Mouse (Mus musculus) forebrain, embryonic 15.5 days (tissue): ENCODE data around the gene Art1. TPM values are rescaled to one million over a fixed set of nuclear protein-coding genes. Genes with fewer than 3 reads are reported as not detected.

Experiments
- ATAC-seq: fragments of 200-750 bp; cut with Nextera tagmentation; replicated peaks from 2 replicates; pipeline ENCODE4 v1.8.0; 2017; ENCODE audit warnings: mild to moderate bottlenecking, moderate TSS enrichment, moderate library complexity
- H3K27ac ChIP-seq: fragments of 300-500 bp; sonication (generic); replicated peaks from 2 replicates; pipeline ENCODE4 v1.5.1; 2015; ENCODE audit warnings: mild to moderate bottlenecking, inconsistent platforms
- H3K27me3 ChIP-seq: fragments of 300-500 bp; sonication (generic); 2 replicates; pipeline ENCODE4 v1.6.1; 2015; ENCODE audit warnings: inconsistent platforms
- H3K36me3 ChIP-seq: fragments of 300-500 bp; sonication (generic); 2 replicates; pipeline ENCODE4 v1.6.1; 2015; ENCODE audit warnings: mild to moderate bottlenecking, inconsistent platforms
- H3K4me1 ChIP-seq: fragments of 300-500 bp; sonication (generic); 2 replicates; pipeline ENCODE4 v1.6.1; 2015; ENCODE audit warnings: inconsistent platforms
- H3K4me2 ChIP-seq: fragments of 300-500 bp; sonication (generic); replicated peaks from 2 replicates; pipeline ENCODE4 v1.6.1; 2015; ENCODE audit warnings: mild to moderate bottlenecking, inconsistent platforms
- H3K4me3 ChIP-seq: fragments of 300-500 bp; sonication (generic); 2 replicates; pipeline ENCODE4 v1.5.1; 2015; ENCODE audit warnings: mild to moderate bottlenecking, inconsistent platforms
- H3K9ac ChIP-seq: fragments of 300-500 bp; sonication (generic); replicated peaks from 2 replicates; pipeline ENCODE4 v1.6.1; 2015; ENCODE audit warnings: mild to moderate bottlenecking, inconsistent platforms
- H3K9me3 ChIP-seq: fragments of 300-500 bp; sonication (generic); 2 replicates; pipeline ENCODE4 v1.6.1; 2016; ENCODE audit warnings: inconsistent platforms
- WGBS: fragments of 180-500 bp; shearing (Covaris S2); methylation state at CpG from one replicate; pipeline ENCODE4 v1.1.7; 2015; ENCODE audit warnings: mixed read lengths; 5-methylcytosine and 5-hydroxymethylcytosine counted together
- polyA plus RNA-seq: library from polyadenylated mRNA; unstranded; fragments of >200 nt; fragmentation: Nextera tagmentation; extraction: Ambion mirVana; gene quantifications from 2 replicates; pipeline ENCODE4 v1.2.1, GENCODE M21; 2015

The Art1 gene
- polyA plus RNA-seq, 1 experiment from 2014 or later: 0.28 TPM

DNA sequence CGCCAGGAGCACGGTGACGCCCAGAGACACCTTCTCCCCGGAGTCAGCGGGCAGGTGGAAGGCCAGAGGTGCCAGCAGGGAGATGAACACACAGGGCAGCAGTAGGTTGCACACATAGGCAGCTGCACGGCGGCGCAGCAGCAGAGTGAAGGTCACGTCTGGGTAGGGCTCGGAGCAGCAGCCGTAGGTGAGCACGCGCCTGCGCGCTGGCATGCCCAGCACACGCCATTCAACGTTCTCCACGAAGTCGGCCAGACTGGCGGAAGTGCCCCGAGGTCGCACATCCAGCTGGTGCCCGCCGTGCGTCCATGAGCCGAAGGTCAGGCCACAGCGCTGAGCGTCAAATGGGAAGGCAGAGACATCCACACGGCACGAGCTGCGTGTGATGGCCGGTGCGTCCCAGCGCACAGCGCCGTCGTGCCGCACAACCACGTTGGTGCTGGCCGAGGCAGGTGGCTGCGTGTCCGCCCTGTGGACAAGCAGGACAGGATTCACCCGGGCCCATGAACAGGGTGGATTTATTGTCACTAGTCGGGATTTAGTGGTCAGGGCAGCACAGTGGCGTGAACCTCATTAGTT lies 11.7 kb downstream of the Art1 start:
- Histone ChIP-seq H3K27ac (no peak overlapping the region), H3K36me3 (peaks cover 4% of the 10 kb centered on the region), H3K4me2 (no peak overlapping the region), H3K4me3 (no peak overlapping the region), H3K4me1 (no peaks in the 10 kb centered on the region), H3K27me3 (no peaks in the 10 kb centered on the region), H3K9ac (no peak overlapping the region), H3K9me3 (no peaks in the 10 kb centered on the region)
- no peak for ATAC-seq
- 87% methylated on average over 45 of the region's 45 CpGs for WGBS

DNA sequence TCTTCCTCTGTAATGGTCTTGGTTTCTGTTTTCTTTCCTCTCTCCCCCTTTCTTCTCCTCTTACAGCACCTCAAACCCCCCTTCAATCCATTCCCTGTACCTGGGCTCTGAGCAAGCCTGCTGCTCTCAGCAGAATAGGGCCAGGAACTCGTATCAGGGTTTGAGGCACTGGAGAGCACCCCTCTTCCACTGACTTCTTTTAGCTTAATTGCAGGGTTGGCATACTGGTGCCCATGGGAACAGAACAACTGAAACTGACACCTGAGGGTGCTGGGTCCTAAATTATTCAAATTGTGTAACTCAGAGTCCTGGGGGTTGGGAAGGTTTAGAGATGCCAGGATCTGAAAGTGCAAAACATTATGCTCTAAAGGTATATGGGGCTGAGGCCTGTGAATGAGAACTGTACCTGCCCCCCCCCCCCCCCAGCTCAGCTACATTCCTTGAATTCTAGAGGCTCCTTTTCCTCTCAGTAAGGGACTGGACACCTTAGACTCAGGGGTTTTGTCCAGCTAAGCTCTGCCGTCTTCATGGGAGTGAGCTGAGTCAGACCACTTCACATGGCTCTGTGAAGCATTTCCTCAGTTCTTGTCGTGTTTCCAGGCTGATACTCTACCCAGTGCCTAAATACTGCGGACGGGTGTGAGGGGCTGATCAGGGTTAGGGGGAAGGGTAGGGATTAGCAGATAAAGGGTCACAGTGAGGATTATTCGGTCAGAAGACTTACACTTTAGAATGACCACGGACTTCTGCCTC lies 15.2 kb downstream of the Art1 start, which contains the start of gene Chrna10:
Gene Chrna10, minus strand, starts transcription at position 250 of the 753 bp plus-strand sequence.
- Histone ChIP-seq H3K4me3 (no peak within 1 kb of the TSS), H3K4me1 (no peaks in the 10 kb centered on the region), H3K27ac (no peak within 1 kb of the TSS), H3K9ac (no peak within 1 kb of the TSS), H3K36me3 (peaks cover 39% of the 10 kb centered on the region), H3K27me3 (no peaks in the 10 kb centered on the region), H3K9me3 (no peaks in the 10 kb centered on the region), H3K4me2 (no peak within 1 kb of the TSS)
- no peak for ATAC-seq
- 47% methylated on average over 7 of the region's 7 CpGs for WGBS

DNA sequence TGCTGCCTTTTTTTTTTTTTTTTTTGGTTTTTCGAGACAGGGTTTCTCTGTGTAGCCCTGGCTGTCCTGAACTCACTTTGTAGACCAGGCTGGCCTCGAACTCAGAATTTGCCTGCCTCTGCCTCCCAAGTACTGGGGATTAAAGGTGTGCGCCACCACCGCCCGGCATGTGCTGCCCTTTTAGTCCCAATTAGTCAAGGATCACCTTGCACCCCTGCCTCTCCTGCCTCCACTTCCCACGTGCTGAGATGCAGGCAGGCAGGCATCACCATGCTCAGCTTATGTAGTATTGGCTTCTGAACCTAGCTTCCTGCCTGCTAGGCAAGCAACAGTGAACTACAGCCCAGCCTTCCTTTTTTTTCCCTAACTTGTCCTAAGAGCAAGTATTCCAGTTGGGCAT lies 15.8 kb downstream of the Art1 start:
- H3K4me2 ChIP-seq: no peak overlapping the region
- no peak overlapping the region for H3K4me3 ChIP-seq
- WGBS: 81% methylated on average over 6 of the region's 6 CpGs
- no peak for ATAC-seq
- no peaks in the 10 kb centered on the region for H3K27me3 ChIP-seq
- peaks cover 45% of the 10 kb centered on the region for H3K36me3 ChIP-seq
- H3K4me1 ChIP-seq: no peaks in the 10 kb centered on the region
- H3K9ac ChIP-seq: no peak overlapping the region
- H3K9me3 ChIP-seq: no peaks in the 10 kb centered on the region
- H3K27ac ChIP-seq: no peak overlapping the region

- Histone ChIP-seq H3K4me2 (no peak overlapping the region), H3K4me1 (no peaks in the 10 kb centered on the region), H3K9ac (no peak overlapping the region), H3K4me3 (no peak overlapping the region), H3K27ac (no peak overlapping the region), H3K36me3 (peaks cover 74% of the 10 kb centered on the region), H3K9me3 (no peaks in the 10 kb centered on the region), H3K27me3 (no peaks in the 10 kb centered on the region)
- ATAC-seq: no peak
- 93% methylated on average over 10 of the region's 10 CpGs for WGBS
Measured at GRCm38 (mm10) chr7:102120326-102120725, 18.8 kb downstream of the Art1 start.

DNA sequence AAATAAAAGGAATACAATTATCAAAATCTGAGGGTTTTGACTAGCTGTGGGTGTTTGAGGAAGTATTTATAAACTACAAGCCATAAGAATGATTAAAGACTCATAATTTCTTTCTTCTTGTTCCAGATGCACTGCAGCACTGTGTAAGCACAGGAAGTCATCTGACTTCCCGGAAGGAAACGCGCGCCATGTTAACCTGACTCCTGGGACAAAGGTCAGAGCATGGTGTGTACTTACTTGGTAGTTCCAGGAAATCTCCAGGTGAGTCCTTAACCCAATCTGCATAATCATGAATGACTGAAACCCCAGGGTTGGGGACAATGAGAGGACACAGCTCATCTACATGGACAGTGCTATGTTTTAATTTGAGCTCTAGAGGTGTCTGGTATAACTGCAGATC lies 30.9 kb downstream of the Art1 start:
- no peak overlapping the region for H3K4me3 ChIP-seq
- peaks cover 79% of the 10 kb centered on the region for H3K36me3 ChIP-seq
- ATAC-seq: no peak
- no peak overlapping the region for H3K4me2 ChIP-seq
- no peaks in the 10 kb centered on the region for H3K9me3 ChIP-seq
- no peaks in the 10 kb centered on the region for H3K27me3 ChIP-seq
- H3K9ac ChIP-seq: no peak overlapping the region
- 96% methylated on average over 4 of the region's 4 CpGs for WGBS
- H3K27ac ChIP-seq: no peak overlapping the region
- H3K4me1 ChIP-seq: no peaks in the 10 kb centered on the region

GRCm38 (mm10) chr7:102137464-102137863 lies 35.9 kb downstream of the Art1 start:
- no peaks in the 10 kb centered on the region for H3K27me3 ChIP-seq
- 87% methylated on average over 1 of the region's 1 CpGs for WGBS
- no peaks in the 10 kb centered on the region for H3K4me1 ChIP-seq
- ATAC-seq: no peak
- no peak overlapping the region for H3K27ac ChIP-seq
- no peak overlapping the region for H3K9ac ChIP-seq
- no peaks in the 10 kb centered on the region for H3K9me3 ChIP-seq
- H3K36me3 ChIP-seq: peaks cover 78% of the 10 kb centered on the region
- no peak overlapping the region for H3K4me2 ChIP-seq
- no peak overlapping the region for H3K4me3 ChIP-seq

DNA sequence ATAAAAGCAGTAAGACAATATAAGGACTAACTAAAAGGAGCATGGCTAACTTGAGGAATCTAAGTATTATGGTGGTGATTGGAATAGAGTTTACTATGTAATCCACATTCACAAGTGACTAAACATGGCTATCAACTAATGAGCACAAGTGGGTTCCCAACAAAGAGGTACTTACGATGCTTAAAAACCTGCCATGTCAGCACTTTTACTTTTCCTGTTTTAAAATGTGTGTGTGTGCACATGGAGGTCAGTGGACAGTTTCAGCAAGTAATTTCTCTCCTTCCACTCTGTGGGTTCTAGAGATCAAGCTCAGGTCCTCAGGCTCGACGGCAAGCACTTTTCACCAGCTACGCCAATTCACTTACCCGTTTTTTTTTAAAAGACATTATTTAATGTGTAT lies 36.4 kb downstream of the Art1 start:
- Histone ChIP-seq H3K4me2 (no peak overlapping the region), H3K27ac (no peak overlapping the region), H3K36me3 (peaks cover 76% of the 10 kb centered on the region), H3K4me3 (no peak overlapping the region), H3K4me1 (no peaks in the 10 kb centered on the region), H3K27me3 (no peaks in the 10 kb centered on the region), H3K9me3 (no peaks in the 10 kb centered on the region), H3K9ac (no peak overlapping the region)
- no peak for ATAC-seq
- WGBS: 98% methylated on average over 5 of the region's 5 CpGs

DNA sequence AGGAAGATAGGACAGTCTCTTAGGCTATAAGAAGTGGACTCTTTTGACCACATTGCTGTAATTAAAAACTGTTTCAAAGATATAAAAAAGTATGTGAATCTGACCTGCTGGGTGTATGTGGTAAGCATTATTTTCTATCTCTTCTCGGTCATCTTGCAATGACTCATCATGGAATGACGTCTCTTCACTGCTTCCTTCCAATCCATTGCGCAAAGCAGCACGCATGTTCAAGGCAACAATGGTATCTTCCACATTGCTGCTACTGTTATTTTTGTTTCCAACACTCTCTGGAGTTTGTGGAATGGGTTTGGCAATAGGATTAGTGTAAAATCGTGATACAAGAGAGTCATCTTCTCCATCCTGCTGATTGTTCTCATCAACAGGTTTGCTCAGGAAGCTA lies 52.1 kb downstream of the Art1 start:
- ATAC-seq: no peak
- Histone ChIP-seq H3K9me3 (no peaks in the 10 kb centered on the region), H3K4me3 (no peak overlapping the region), H3K4me2 (no peak overlapping the region), H3K27ac (no peak overlapping the region), H3K27me3 (no peaks in the 10 kb centered on the region), H3K4me1 (no peaks in the 10 kb centered on the region), H3K9ac (no peak overlapping the region), H3K36me3 (peaks cover 71% of the 10 kb centered on the region)
- 93% methylated on average over 5 of the region's 5 CpGs for WGBS

Other genes with a start within 250 kb of the Art1 start
- gene Folr2, start 244.5 kb upstream of the Art1 start, polyA plus RNA-seq: 1.2 and 1.6 TPM in 2 replicates
- 71.1 and 74.3 TPM in 2 replicates for gene Anapc15, start 238.0 kb upstream of the Art1 start, polyA plus RNA-seq
- 18.9 and 30.4 TPM in 2 replicates for gene Folr1, start 231.0 kb upstream of the Art1 start, polyA plus RNA-seq
- 165 and 167 TPM in 2 replicates for gene Lamtor1, start 195.8 kb upstream of the Art1 start, polyA plus RNA-seq
- gene Tomt, start 195.4 kb upstream of the Art1 start, polyA plus RNA-seq: 0.24 and 0.47 TPM in 2 replicates
- gene Lrrc51, start 167.8 kb upstream of the Art1 start, polyA plus RNA-seq: 9.5 and 12.7 TPM in 2 replicates
- 63.3 and 65.1 TPM in 2 replicates for gene Numa1, start 167.6 kb upstream of the Art1 start, polyA plus RNA-seq
- 3.4 and 4.4 TPM in 2 replicates for gene Il18bp, start 83.1 kb upstream of the Art1 start, polyA plus RNA-seq
- gene Rnf121, start 36.3 kb upstream of the Art1 start, polyA plus RNA-seq: 32.1 and 33.0 TPM in 2 replicates
- 40.3 TPM in 2 replicates for gene Xndc1, start 36.2 kb upstream of the Art1 start, polyA plus RNA-seq
- gene Xntrpc, start 36.0 kb upstream of the Art1 start, polyA plus RNA-seq: 1.5 and 1.9 TPM in 2 replicates
- gene Trpc2, start 18.6 kb upstream of the Art1 start, polyA plus RNA-seq: 0.29 TPM in 1 of 2 replicates, not detected in the other
- gene Art5, start 7.7 kb downstream of the Art1 start, polyA plus RNA-seq: 0.83 and 0.97 TPM in 2 replicates
- gene Chrna10, start 15.1 kb downstream of the Art1 start, polyA plus RNA-seq: not detected in 2 replicates
- gene Nup98, start 108.4 kb downstream of the Art1 start, polyA plus RNA-seq: 24.2 and 24.7 TPM in 2 replicates
- gene Pgap2, start 108.5 kb downstream of the Art1 start, polyA plus RNA-seq: 52.9 and 54.1 TPM in 2 replicates
- 16.7 and 19.6 TPM in 2 replicates for gene Rhog, start 154.3 kb downstream of the Art1 start, polyA plus RNA-seq
- 9.6 and 11.1 TPM in 2 replicates for gene Stim1, start 166.1 kb downstream of the Art1 start, polyA plus RNA-seq